ENCODE assay signal across 13 mouse cellular contexts in genomic region chr10:85011066-85011465, GRCm38 (mm10).
"Had no signal": no experiment of that assay in that cellular context is flagged by ENCODE, and none has a peak within 500 bp of the region (broad histone marks: within the 10 kb centered on the region; RNA-seq: fewer than 3 reads in every experiment).

No protein-coding gene starts in this region.

- H3K4me2 ChIP-seq: limb, embryonic 15.5 days; liver, embryonic 12.5 days; lung, embryonic 14.5 days had no signal

- ATAC-seq: liver, embryonic 12.5 days had no signal

- H3K4me3 ChIP-seq: limb, embryonic 15.5 days; liver, embryonic 12.5 days; midbrain, embryonic 10.5 days had no signal

- H3K27me3 ChIP-seq: limb, embryonic 15.5 days; liver, embryonic 12.5 days had no signal

- H3K9ac ChIP-seq: limb, embryonic 15.5 days; liver, embryonic 12.5 days; lung, embryonic 14.5 days had no signal

- DNase-seq: kidney, adult 8-10 months; kidney, postnatal 25 days; lung, embryonic 14.5 days; lung, postnatal 10 days; lung, postnatal 4 days; midbrain, embryonic 14.5 days; retina, postnatal 1 day; right cerebral cortex, postnatal 14 days; thymus, adult 18-20 months; thymus, postnatal 14 days had no signal

- H3K4me1 ChIP-seq: limb, embryonic 15.5 days had no signal

- H3K27ac ChIP-seq: limb, embryonic 15.5 days; liver, embryonic 12.5 days; midbrain, embryonic 10.5 days had no signal

- H3K9me3 ChIP-seq: limb, embryonic 15.5 days; liver, embryonic 12.5 days; midbrain, embryonic 10.5 days had no signal
